8 mouse cellular contexts compared by ENCODE assay signal in the genomic region with DNA sequence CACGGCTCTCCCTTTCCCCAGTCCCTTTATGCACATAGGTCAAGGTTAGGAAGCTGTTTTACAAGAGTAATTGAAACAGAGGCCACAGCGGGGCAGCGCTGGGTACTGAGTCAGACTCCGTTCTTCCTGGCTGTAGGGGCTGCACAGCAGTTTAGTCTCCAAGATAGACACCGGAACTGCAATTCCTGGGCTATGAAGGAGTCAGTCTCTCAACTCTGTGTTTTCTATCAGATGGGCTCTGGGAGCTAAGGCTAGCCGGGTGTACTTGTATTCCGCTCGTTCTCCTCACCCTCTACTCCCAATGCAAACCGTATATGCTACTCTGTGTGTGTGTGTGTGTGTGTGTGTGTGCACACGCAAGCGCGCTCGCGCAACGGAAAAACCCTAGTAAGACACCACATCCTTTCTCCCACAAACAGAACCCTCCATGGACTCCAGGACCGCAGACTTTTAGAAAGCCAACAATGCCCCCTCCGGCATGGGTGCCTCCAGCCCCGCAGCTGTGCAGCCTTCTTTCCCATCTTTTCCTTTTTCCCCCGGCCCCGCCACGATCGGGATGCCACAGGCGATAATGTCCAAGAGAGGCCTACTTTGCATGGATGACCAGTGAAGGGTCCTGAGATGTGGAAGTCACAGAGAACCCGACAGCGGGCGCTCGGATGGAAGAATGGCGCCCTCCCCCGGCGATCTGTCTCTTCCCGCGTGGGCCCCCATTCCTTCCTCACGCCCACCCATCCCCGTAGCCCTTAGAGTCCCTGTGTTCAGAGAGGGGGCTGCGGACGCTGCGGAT. TPM values are rescaled to one million over a fixed set of nuclear protein-coding genes. Genes with fewer than 3 reads are reported as not detected.
DNase-seq lines count a peak whose midpoint lies in the region; ATAC-seq and TF ChIP-seq lines count a peak whose summit lies in the region.

No protein-coding gene starts in this region.

- H3K9me3 ChIP-seq in hindbrain, embryonic 11.5 days (ENCODE audit: control insufficient read depth, low read length): no peaks in the 10 kb centered on the region

- TF ChIP-seq CTCF in Patski (IDR thresholded peaks at IDR 0.05): peak; percentile 65

- H3K27ac ChIP-seq in hindbrain, embryonic 11.5 days (ENCODE audit: low read depth, low read length): peak overlapping the region; percentile 67

- CTCF ChIA-PET in Patski (lab: Charles Lee): interaction anchor here (1.1 to 2.5 kb wide), 4 partner anchors 92 to 143 kb away, joined by 3 to 8 read pairs (median 4); no protein-coding TSS in a partner anchor

- H3K9ac ChIP-seq in hindbrain, embryonic 11.5 days (ENCODE audit: low read depth, low read length): peak overlapping the region; percentile 95

- no peaks in the 10 kb centered on the region for H3K36me3 ChIP-seq in hindbrain, embryonic 11.5 days (ENCODE audit: control insufficient read depth, insufficient read depth, low read length)

- H3K4me3 ChIP-seq in hindbrain, embryonic 11.5 days (ENCODE audit: low read depth, low read length): peak overlapping the region; percentile 73

- no peaks in the 10 kb centered on the region for H3K4me1 ChIP-seq in hindbrain, embryonic 11.5 days (replicated peaks; ENCODE audit: control insufficient read depth, insufficient read depth, low read length)

- 1% methylated on average over 37 of the region's 37 CpGs for WGBS in hindbrain, embryonic 11.5 days

- in situ Hi-C loops in Patski (cut with MboI; ENCODE audit: low pct_unique_long_range_greater_than_20kb): no loop called here

- POLR2A ChIA-PET in Patski (lab: Charles Lee): interaction anchor here (1.2 to 2.1 kb wide), 3 partner anchors 43 to 179 kb away, joined by 5 to 7 read pairs (median 5); no protein-coding TSS in a partner anchor

- ATAC-seq in Patski: peak; percentile 10
- peak; percentile 23 for ATAC-seq in hindbrain, embryonic 11.5 days (ENCODE audit: low FRiP score)

- H3K4me2 ChIP-seq in hindbrain, embryonic 11.5 days (replicated peaks; ENCODE audit: low read depth, low read length): peak overlapping the region; percentile 77

- no peak for DNase-seq in Patski (ENCODE audit: low read depth, low spot score)
- peak; percentile 41 to 71 for DNase-seq in cerebellum, adult 18-20 months
- DNase-seq in forelimb bud, embryonic 11.5 days (ENCODE audit: low read depth, low spot score): peak; percentile 59
- peak; percentile 75 for DNase-seq in hindbrain, embryonic 11.5 days (ENCODE audit: low spot score)
- DNase-seq in left cerebral cortex, adult 18-20 months (ENCODE audit: low spot score in 2 of 2): peak; percentile 47 to 49
- peak; percentile 81 for DNase-seq in lung, postnatal 36 days
- DNase-seq in retina, postnatal 1 day: peak; percentile 71
- peak; percentile 42 to 56 for DNase-seq in urinary bladder, postnatal 36 days (ENCODE audit: low spot score in 2 of 2)

- no peaks in the 10 kb centered on the region for H3K27me3 ChIP-seq in Patski
- no peaks in the 10 kb centered on the region for H3K27me3 ChIP-seq in hindbrain, embryonic 11.5 days (ENCODE audit: control insufficient read depth, insufficient read depth, low read length)

RNA-seq across cellular contexts. Expression of gene Lbh, which starts 0.7 kb away (rescaled TPM):
- 72.5 TPM for polyA plus RNA-seq in Patski (2021)
- polyA plus RNA-seq in hindbrain, embryonic 11.5 days (2014; fragmentation: Nextera tagmentation; extraction: Ambion mirVana): 7.0 and 8.6 TPM in 2 replicates
- total RNA-seq in left cerebral cortex, adult 18-20 months (2021): 10 to 100 TPM; 37.2 to 38.9 TPM
